Mouse (Mus musculus): ENCODE results near the gene Egfl6. TPM values are rescaled to one million over a fixed set of nuclear protein-coding genes. Genes with fewer than 3 reads are reported as not detected.

Egfl6 gene
- polyA plus RNA-seq, 1 experiment from 2014 or later = 0.47 TPM

GRCm38 (mm10) chrX:166620900-166621299, 35.4 kb upstream of the Egfl6 start:
- Histone ChIP-seq H3K4me3 (ENCODE audit: low read depth, low read length) (no peak overlapping the region), H3K4me2 (ENCODE audit: low read depth, low read length) (no peak overlapping the region), H3K9me3 (ENCODE audit: low read length) (no peaks in the 10 kb centered on the region), H3K9ac (replicated peaks) (no peak overlapping the region), H3K27me3 (ENCODE audit: insufficient read depth, low read length) (0 out of 2 replicates have a peak, but pooled peaks cover 3% of the 10 kb centered on the region), H3K36me3 (replicated peaks; ENCODE audit: insufficient read depth, low read length) (no peaks in the 10 kb centered on the region), H3K4me1 (ENCODE audit: insufficient read depth) (no peaks in the 10 kb centered on the region), H3K27ac (ENCODE audit: low read depth) (no peak overlapping the region)
- no peak for ATAC-seq
- 69% methylated on average over 6 of the region's 6 CpGs for WGBS (ENCODE audit: insufficient replicate concordance)
- no peak for DNase-seq
- TF ChIP-seq CTCF (IDR thresholded peaks at IDR 0.05; ENCODE audit: low read depth) (no peak), EP300 (IDR thresholded peaks at IDR 0.05; ENCODE audit: low read depth) (no peak)

- Histone ChIP-seq H3K4me3 (ENCODE audit: low read depth, low read length) (no peak overlapping the region), H3K4me1 (ENCODE audit: insufficient read depth) (no peaks in the 10 kb centered on the region), H3K9ac (replicated peaks) (no peak overlapping the region), H3K27ac (ENCODE audit: low read depth) (no peak overlapping the region), H3K27me3 (ENCODE audit: insufficient read depth, low read length) (0 out of 2 replicates have a peak, but pooled peaks cover 3% of the 10 kb centered on the region), H3K36me3 (replicated peaks; ENCODE audit: insufficient read depth, low read length) (no peaks in the 10 kb centered on the region), H3K9me3 (ENCODE audit: low read length) (no peaks in the 10 kb centered on the region), H3K4me2 (ENCODE audit: low read depth, low read length) (no peak overlapping the region)
- no peak for TF ChIP-seq CTCF (IDR thresholded peaks at IDR 0.05; ENCODE audit: low read depth)
- TF ChIP-seq EP300 (IDR thresholded peaks at IDR 0.05; ENCODE audit: low read depth) = no peak
- WGBS (ENCODE audit: insufficient replicate concordance) = 76% methylated on average over 4 of the region's 4 CpGs
- ATAC-seq (no peak), DNase-seq (no peak)
These were observed 33.6 kb upstream of the Egfl6 start for GRCm38 (mm10) chrX:166619084-166619483.

- 77% methylated on average over 7 of the region's 7 CpGs for WGBS (ENCODE audit: insufficient replicate concordance)
- H3K4me3 ChIP-seq (ENCODE audit: low read depth, low read length) = no peak overlapping the region
- ATAC-seq = no peak
- H3K4me2 ChIP-seq (ENCODE audit: low read depth, low read length) = no peak overlapping the region
- H3K27me3 ChIP-seq (ENCODE audit: insufficient read depth, low read length) = 0 out of 2 replicates have a peak, but pooled peaks cover 3% of the 10 kb centered on the region
- TF ChIP-seq EP300 (IDR thresholded peaks at IDR 0.05; ENCODE audit: low read depth) (no peak), CTCF (IDR thresholded peaks at IDR 0.05; ENCODE audit: low read depth) (no peak)
- DNase-seq = no peak
- no peaks in the 10 kb centered on the region for H3K9me3 ChIP-seq (ENCODE audit: low read length)
- H3K4me1 ChIP-seq (ENCODE audit: insufficient read depth) = no peaks in the 10 kb centered on the region
- no peak overlapping the region for H3K27ac ChIP-seq (ENCODE audit: low read depth)
- no peak overlapping the region for H3K9ac ChIP-seq (replicated peaks)
- H3K36me3 ChIP-seq (replicated peaks; ENCODE audit: insufficient read depth, low read length) = no peaks in the 10 kb centered on the region
These were observed 29.7 kb upstream of the Egfl6 start for GRCm38 (mm10) chrX:166615191-166615590.

DNA sequence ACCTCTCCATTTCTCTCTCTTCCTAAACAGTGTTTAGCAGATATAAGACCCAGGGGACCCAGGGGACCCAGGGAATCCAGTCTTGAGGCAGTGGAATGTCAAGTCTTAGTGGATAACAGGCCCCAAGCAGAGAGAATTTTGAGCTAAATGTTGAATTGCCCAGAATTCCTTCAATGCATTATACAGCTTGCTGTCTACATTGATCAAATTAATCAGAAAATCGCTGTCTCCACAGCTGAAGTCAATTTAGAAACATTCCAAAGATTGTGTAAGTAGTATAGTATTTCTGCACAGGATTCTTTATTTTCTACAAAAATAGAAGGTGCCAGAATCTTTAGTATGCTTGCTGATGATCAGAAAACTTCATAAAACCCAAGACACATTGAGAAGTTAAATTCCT, 9.4 kb downstream of the Egfl6 start:
- TF ChIP-seq CTCF (IDR thresholded peaks at IDR 0.05; ENCODE audit: low read depth) (no peak), EP300 (IDR thresholded peaks at IDR 0.05; ENCODE audit: low read depth) (no peak)
- DNase-seq = no peak
- ATAC-seq = no peak
- H3K27me3 ChIP-seq (ENCODE audit: insufficient read depth, low read length) = no peaks in the 10 kb centered on the region
- no peak overlapping the region for H3K9ac ChIP-seq (replicated peaks)
- H3K4me1 ChIP-seq (ENCODE audit: insufficient read depth) = no peaks in the 10 kb centered on the region
- H3K4me2 ChIP-seq (ENCODE audit: low read depth, low read length) = no peak overlapping the region
- 70% methylated on average over 1 of the region's 1 CpGs for WGBS (ENCODE audit: insufficient replicate concordance)
- no peaks in the 10 kb centered on the region for H3K9me3 ChIP-seq (ENCODE audit: low read length)
- no peak overlapping the region for H3K4me3 ChIP-seq (ENCODE audit: low read depth, low read length)
- H3K27ac ChIP-seq (ENCODE audit: low read depth) = no peak overlapping the region
- no peaks in the 10 kb centered on the region for H3K36me3 ChIP-seq (replicated peaks; ENCODE audit: insufficient read depth, low read length)

- Histone ChIP-seq H3K27ac (ENCODE audit: low read depth) (no peak overlapping the region), H3K36me3 (replicated peaks; ENCODE audit: insufficient read depth, low read length) (no peaks in the 10 kb centered on the region), H3K27me3 (ENCODE audit: insufficient read depth, low read length) (no peaks in the 10 kb centered on the region), H3K4me2 (ENCODE audit: low read depth, low read length) (no peak overlapping the region), H3K4me1 (ENCODE audit: insufficient read depth) (no peaks in the 10 kb centered on the region), H3K9me3 (ENCODE audit: low read length) (no peaks in the 10 kb centered on the region), H3K9ac (replicated peaks) (no peak overlapping the region), H3K4me3 (ENCODE audit: low read depth, low read length) (no peak overlapping the region)
- 73% methylated on average over 6 of the region's 6 CpGs for WGBS (ENCODE audit: insufficient replicate concordance)
- TF ChIP-seq EP300 (IDR thresholded peaks at IDR 0.05; ENCODE audit: low read depth) (no peak), CTCF (IDR thresholded peaks at IDR 0.05; ENCODE audit: low read depth) (no peak)
- ATAC-seq (no peak), DNase-seq (no peak)
These were observed 19.5 kb downstream of the Egfl6 start for GRCm38 (mm10) chrX:166565983-166566382.

- ATAC-seq (no peak), DNase-seq (no peak)
- WGBS (ENCODE audit: insufficient replicate concordance) = 60% methylated on average over 5 of the region's 5 CpGs
- Histone ChIP-seq H3K4me1 (ENCODE audit: insufficient read depth) (no peaks in the 10 kb centered on the region), H3K9ac (replicated peaks) (no peak overlapping the region), H3K27ac (ENCODE audit: low read depth) (no peak overlapping the region), H3K9me3 (ENCODE audit: low read length) (no peaks in the 10 kb centered on the region), H3K27me3 (ENCODE audit: insufficient read depth, low read length) (no peaks in the 10 kb centered on the region), H3K4me2 (ENCODE audit: low read depth, low read length) (no peak overlapping the region), H3K4me3 (ENCODE audit: low read depth, low read length) (no peak overlapping the region), H3K36me3 (replicated peaks; ENCODE audit: insufficient read depth, low read length) (no peaks in the 10 kb centered on the region)
- TF ChIP-seq EP300 (IDR thresholded peaks at IDR 0.05; ENCODE audit: low read depth) = no peak
- TF ChIP-seq CTCF (IDR thresholded peaks at IDR 0.05; ENCODE audit: low read depth) = no peak
These were observed 20.1 kb downstream of the Egfl6 start for GRCm38 (mm10) chrX:166565401-166565800.

- H3K4me3 ChIP-seq (ENCODE audit: low read depth, low read length) = no peak overlapping the region
- ATAC-seq (no peak), DNase-seq (no peak)
- no peaks in the 10 kb centered on the region for H3K4me1 ChIP-seq (ENCODE audit: insufficient read depth)
- no peaks in the 10 kb centered on the region for H3K9me3 ChIP-seq (ENCODE audit: low read length)
- no peak overlapping the region for H3K9ac ChIP-seq (replicated peaks)
- TF ChIP-seq EP300 (IDR thresholded peaks at IDR 0.05; ENCODE audit: low read depth) (no peak), CTCF (IDR thresholded peaks at IDR 0.05; ENCODE audit: low read depth) (no peak)
- no peaks in the 10 kb centered on the region for H3K27me3 ChIP-seq (ENCODE audit: insufficient read depth, low read length)
- no peak overlapping the region for H3K4me2 ChIP-seq (ENCODE audit: low read depth, low read length)
- H3K27ac ChIP-seq (ENCODE audit: low read depth) = no peak overlapping the region
- no peaks in the 10 kb centered on the region for H3K36me3 ChIP-seq (replicated peaks; ENCODE audit: insufficient read depth, low read length)
- 71% methylated on average over 5 of the region's 5 CpGs for WGBS (ENCODE audit: insufficient replicate concordance)
These were observed 20.6 kb downstream of the Egfl6 start for GRCm38 (mm10) chrX:166564900-166565299.

All from liver, postnatal 0 days (tissue).